Mouse (Mus musculus) hindbrain, embryonic 14.5 days (tissue): ENCODE measurements around the gene Smap2. TPM values are rescaled to one million over a fixed set of nuclear protein-coding genes. Genes with fewer than 3 reads are reported as not detected.
"Not testable (repeated sequence)": the region's sequence is repeated elsewhere in the genome, so short reads cannot be mapped to it uniquely, and the experiment has no call there.

Experiments used
- ATAC-seq: fragments of 200-750 bp; cut with Nextera tagmentation; 2 replicates; pipeline ENCODE4 v1.8.0; 2017; ENCODE audit warnings: moderate number of reproducible peaks, mild to moderate bottlenecking, moderate TSS enrichment, moderate library complexity; ENCODE audit not compliant: low FRiP score
- DNase-seq: peaks from one replicate; pipeline ENCODE4 v3.0.0-alpha.2; 2015; ENCODE audit warnings: low spot score
- H3K27ac ChIP-seq: fragments of 300-500 bp; sonication (generic); 2 replicates; pipeline ENCODE4 v1.5.1; 2014; ENCODE audit warnings: mild to moderate bottlenecking, moderate library complexity
- H3K27me3 ChIP-seq: fragments of 300-500 bp; sonication (generic); 2 replicates; pipeline ENCODE4 v1.6.1; 2014; ENCODE audit warnings: mild to moderate bottlenecking, low read length, mixed read lengths; ENCODE audit not compliant: control insufficient read depth, insufficient read depth
- H3K36me3 ChIP-seq: fragments of 300-500 bp; sonication (generic); replicated peaks from 2 replicates; pipeline ENCODE4 v1.6.1; 2014; ENCODE audit not compliant: control insufficient read depth, insufficient read depth
- H3K4me1 ChIP-seq: fragments of 300-500 bp; sonication (generic); replicated peaks from 2 replicates; pipeline ENCODE4 v1.6.1; 2014; ENCODE audit warnings: antibody characterized with exemption, low read length, mixed read lengths; ENCODE audit not compliant: control insufficient read depth, insufficient read depth
- H3K4me2 ChIP-seq: fragments of 300-500 bp; sonication (generic); replicated peaks from 2 replicates; pipeline ENCODE4 v1.6.1; 2014; ENCODE audit warnings: mild to moderate bottlenecking, moderate library complexity
- H3K4me3 ChIP-seq: fragments of 300-500 bp; sonication (generic); replicated peaks from 2 replicates; pipeline ENCODE4 v1.5.1; 2014; ENCODE audit warnings: mild to moderate bottlenecking, low read length
- H3K9ac ChIP-seq: fragments of 300-500 bp; sonication (generic); 2 replicates; pipeline ENCODE4 v1.6.1; 2014
- H3K9me3 ChIP-seq: fragments of 300-500 bp; sonication (generic); 2 replicates; pipeline ENCODE4 v1.6.1; 2016; ENCODE audit warnings: low read length; ENCODE audit not compliant: control insufficient read depth
- WGBS: fragments of 180-500 bp; shearing (Covaris S2); extraction: QIAGEN DNeasy Blood & Tissue Kit; methylation state at CpG from one replicate; pipeline ENCODE4 v1.1.7; 2014; 5-methylcytosine and 5-hydroxymethylcytosine counted together
- polyA plus RNA-seq: library from polyadenylated mRNA; unstranded; fragments of >200 nt; fragmentation: Nextera tagmentation; extraction: Ambion mirVana; gene quantifications from 2 replicates; pipeline ENCODE4 v1.2.1, GENCODE M21; 2014

Gene Smap2
- 57.3 and 61.4 TPM in 2 replicates for polyA plus RNA-seq

- H3K4me2 ChIP-seq, result peak within 1 kb of the TSS; percentile 88
- H3K4me3 ChIP-seq, result peak within 1 kb of the TSS; percentile 99
- no peaks in the 10 kb centered on the region for H3K9me3 ChIP-seq
- DNase-seq (peak; percentile 98), ATAC-seq (peak; percentile 97)
- H3K27ac ChIP-seq, result peak within 1 kb of the TSS; percentile 83
- no peaks in the 10 kb centered on the region for H3K27me3 ChIP-seq
- H3K4me1 ChIP-seq, result peaks cover 18% of the 10 kb centered on the region
- WGBS, result under 1% methylated on average over 44 of the region's 48 CpGs
- H3K36me3 ChIP-seq, result no peaks in the 10 kb centered on the region
- H3K9ac ChIP-seq, result peak within 1 kb of the TSS; percentile 97
Measured at GRCm38 (mm10) chr4:121016928-121017657, at the start of gene Smap2. Gene Smap2, minus strand, starts transcription at chr4:121017247.

- DNase-seq (no peak), ATAC-seq (no peak)
- Histone ChIP-seq H3K4me1 (no peaks in the 10 kb centered on the region), H3K36me3 (peaks cover 82% of the 10 kb centered on the region), H3K4me3 (no peak overlapping the region), H3K9me3 (no peaks in the 10 kb centered on the region), H3K27ac (no peak overlapping the region), H3K4me2 (no peak overlapping the region), H3K9ac (no peak overlapping the region), H3K27me3 (no peaks in the 10 kb centered on the region)
- 87% methylated on average over 2 of the region's 2 CpGs for WGBS
Measured at GRCm38 (mm10) chr4:121065336-121065735, 48.3 kb upstream of the Smap2 start.

GRCm38 (mm10) chr4:121059218-121059617 is 42.2 kb upstream of the Smap2 start:
- H3K27me3 ChIP-seq, ATAC-seq, H3K27ac ChIP-seq, DNase-seq, H3K4me1 ChIP-seq, H3K9me3 ChIP-seq, H3K4me3 ChIP-seq, H3K4me2 ChIP-seq, H3K9ac ChIP-seq: not testable (repeated sequence)
- peaks cover 40% of the 10 kb centered on the region for H3K36me3 ChIP-seq
- 92% methylated on average over 10 of the region's 10 CpGs for WGBS

GRCm38 (mm10) chr4:121057032-121057431 is 40.0 kb upstream of the Smap2 start:
- ATAC-seq, result no peak
- WGBS, result 69% methylated on average over 2 of the region's 2 CpGs

GRCm38 (mm10) chr4:121056342-121056741 is 39.3 kb upstream of the Smap2 start:
- no peak overlapping the region for H3K9ac ChIP-seq
- no peak overlapping the region for H3K4me2 ChIP-seq
- WGBS, result 41% methylated on average over 3 of the region's 3 CpGs
- H3K27ac ChIP-seq, result no peak overlapping the region
- DNase-seq (no peak), ATAC-seq (no peak)
- no peaks in the 10 kb centered on the region for H3K9me3 ChIP-seq
- peaks cover 10% of the 10 kb centered on the region; the same call in 1 of the 2 replicates for H3K4me1 ChIP-seq
- 0 out of 2 replicates have a peak, but pooled peaks cover 3% of the 10 kb centered on the region for H3K27me3 ChIP-seq
- H3K36me3 ChIP-seq, result peaks cover 21% of the 10 kb centered on the region
- H3K4me3 ChIP-seq, result no peak overlapping the region

More at GRCm38 (mm10) chr4:121057032-121057431, 40.0 kb upstream of the Smap2 start:
- Histone ChIP-seq H3K9ac (no peak overlapping the region), H3K27ac (no peak overlapping the region), H3K4me2 (no peak overlapping the region), H3K27me3 (0 out of 2 replicates have a peak, but pooled peaks cover 3% of the 10 kb centered on the region), H3K9me3 (no peaks in the 10 kb centered on the region), H3K4me1 (peaks cover 9% of the 10 kb centered on the region; the same call in 1 of the 2 replicates), H3K4me3 (no peak overlapping the region), H3K36me3 (peaks cover 27% of the 10 kb centered on the region)
- DNase-seq, result no peak

GRCm38 (mm10) chr4:121052454-121053323 is 35.6 kb upstream of the Smap2 start:
- peak overlapping the region; percentile 25; the same call in 1 of the 2 replicates for H3K9ac ChIP-seq
- peak overlapping the region; percentile 46 for H3K4me2 ChIP-seq
- peaks cover 10% of the 10 kb centered on the region; the same call in 1 of the 2 replicates for H3K4me1 ChIP-seq
- no peak overlapping the region for H3K27ac ChIP-seq
- H3K4me3 ChIP-seq, result peak overlapping the region; percentile 27
- peaks cover 4% of the 10 kb centered on the region; the same call in 1 of the 2 replicates for H3K36me3 ChIP-seq
- ATAC-seq, result peak; percentile 67
- 9% methylated on average over 34 of the region's 35 CpGs for whole genome bisulfite sequencing
- H3K27me3 ChIP-seq, result 0 out of 2 replicates have a peak, but pooled peaks cover 3% of the 10 kb centered on the region
- DNase-seq, result no peak
- H3K9me3 ChIP-seq, result no peaks in the 10 kb centered on the region

- Histone ChIP-seq H3K9ac (no peak overlapping the region), H3K9me3 (no peaks in the 10 kb centered on the region), H3K27me3 (0 out of 2 replicates have a peak, but pooled peaks cover 3% of the 10 kb centered on the region), H3K36me3 (peaks cover 4% of the 10 kb centered on the region; the same call in 1 of the 2 replicates), H3K27ac (no peak overlapping the region), H3K4me3 (no peak overlapping the region; the same call in 1 of the 2 replicates), H3K4me2 (peak overlapping the region; percentile 46), H3K4me1 (peaks cover 10% of the 10 kb centered on the region; the same call in 1 of the 2 replicates)
- ATAC-seq, result no peak
- 24% methylated on average over 4 of the region's 4 CpGs for WGBS
- DNase-seq, result no peak
Measured at GRCm38 (mm10) chr4:121051863-121052262, 34.8 kb upstream of the Smap2 start.

- peaks cover 6% of the 10 kb centered on the region; the same call in 1 of the 2 replicates for H3K4me1 ChIP-seq
- WGBS, result 62% methylated on average over 3 of the region's 3 CpGs
- no peaks in the 10 kb centered on the region for H3K9me3 ChIP-seq
- ATAC-seq, result no peak
- H3K9ac ChIP-seq, result no peak overlapping the region
- peaks cover 12% of the 10 kb centered on the region; the same call in 1 of the 2 replicates for H3K27me3 ChIP-seq
- DNase-seq, result no peak
- no peak overlapping the region for H3K4me2 ChIP-seq
- no peaks in the 10 kb centered on the region for H3K36me3 ChIP-seq
- no peak overlapping the region for H3K4me3 ChIP-seq
- H3K27ac ChIP-seq, result no peak overlapping the region
Measured at GRCm38 (mm10) chr4:121042946-121043345, 25.9 kb upstream of the Smap2 start.

GRCm38 (mm10) chr4:121042472-121042871 is 25.4 kb upstream of the Smap2 start:
- WGBS, result 55% methylated on average over 5 of the region's 5 CpGs

More at GRCm38 (mm10) chr4:121042472-121042871, 25.4 kb upstream of the Smap2 start:
- H3K9ac ChIP-seq, result no peak overlapping the region
- H3K4me2 ChIP-seq, result no peak overlapping the region; the same call in 1 of the 2 replicates
- peaks cover 15% of the 10 kb centered on the region; the same call in 1 of the 2 replicates for H3K27me3 ChIP-seq
- 0 out of 2 replicates have a peak overlapping the region, but pooled peaks have one; percentile 55 for H3K27ac ChIP-seq
- no peaks in the 10 kb centered on the region for H3K9me3 ChIP-seq
- ATAC-seq (no peak), DNase-seq (no peak)
- H3K4me1 ChIP-seq, result peaks cover 6% of the 10 kb centered on the region; the same call in 1 of the 2 replicates
- H3K4me3 ChIP-seq, result no peak overlapping the region
- H3K36me3 ChIP-seq, result no peaks in the 10 kb centered on the region
